28 mouse cellular contexts compared by ENCODE assay signal in the genomic region with DNA sequence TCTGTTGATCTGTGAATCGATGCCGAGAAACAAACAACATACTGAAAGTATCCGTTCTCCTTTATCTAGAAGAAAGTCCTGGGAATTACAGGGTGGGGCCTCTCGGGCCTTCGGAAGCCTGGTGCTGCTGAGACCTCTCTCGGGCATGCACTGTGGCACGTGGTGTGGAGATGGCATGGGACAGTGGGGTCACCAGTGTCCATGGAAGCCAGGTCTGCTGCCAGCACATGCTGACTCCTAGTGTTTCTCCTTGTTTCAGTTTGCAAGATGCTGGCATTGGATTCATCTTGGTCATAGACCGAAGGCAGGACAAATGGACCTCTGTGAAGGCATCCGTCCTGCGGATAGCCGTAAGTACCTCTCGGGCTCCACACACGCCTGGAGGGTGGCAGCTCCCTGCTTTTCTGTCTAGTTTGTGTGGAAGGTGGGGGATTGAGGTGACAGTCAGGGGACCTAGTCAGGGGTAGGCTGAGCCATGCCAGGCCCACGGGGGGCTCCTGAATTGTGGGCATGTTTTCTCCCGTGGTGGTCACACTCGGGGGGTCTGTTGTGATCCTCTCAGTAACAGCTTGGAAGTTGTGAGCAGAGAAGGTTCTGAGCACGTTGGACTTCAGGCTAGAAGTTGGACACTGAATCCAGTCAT. TPM values are rescaled to one million over a fixed set of nuclear protein-coding genes. Genes with fewer than 3 reads are reported as not detected.
A peak's percentile ranks its signal among the peaks of the same experiment; 100 is the strongest.
DNase-seq lines count a peak whose midpoint lies in the region; ATAC-seq and TF ChIP-seq lines count a peak whose summit lies in the region.
"Had no signal": no experiment of that assay in that cellular context is flagged by ENCODE, and none has a peak within 500 bp of the region (broad histone marks: within the 10 kb centered on the region; RNA-seq: fewer than 3 reads in every experiment).

No protein-coding gene starts in this region.

- DNase-seq in heart, adult 11 months: peak; percentile 89
- DNase-seq in heart, embryonic 10.5 days (ENCODE audit: low spot score): no peak
- DNase-seq in cerebellum, postnatal 36 days: peak; percentile 36 to 55
- no peak for DNase-seq in natural killer cell, adult 2 months (ENCODE audit: low spot score in 2 of 2)
- DNase-seq: B cell, adult 2 months; gastrocnemius, postnatal 25 days; heart, postnatal 36 days; kidney, adult 11 months; kidney, postnatal 4 days; liver, embryonic 13.5 days had no signal

- no peaks in the 10 kb centered on the region; the same call in 1 of the 2 replicates for H3K36me3 ChIP-seq in heart, embryonic 10.5 days
- peaks cover 77% of the 10 kb centered on the region for H3K36me3 ChIP-seq in megakaryocyte, embryonic 14.5 days (replicated peaks; ENCODE audit: low read length)
- H3K36me3 ChIP-seq: heart, embryonic 15.5 days; liver, embryonic 13.5 days; lung, embryonic 15.5 days had no signal

- no peak for TF ChIP-seq POLR2A in bone marrow, adult 2 months (IDR thresholded peaks at IDR 0.05; ENCODE audit: borderline replicate concordance, control insufficient read depth, low read depth, low read length)

- no peak overlapping the region for H3K4me3 ChIP-seq in heart, embryonic 10.5 days
- H3K4me3 ChIP-seq in megakaryocyte, embryonic 14.5 days (replicated peaks): peak overlapping the region; percentile 71
- H3K4me3 ChIP-seq in bone marrow, adult 2 months (replicated peaks; ENCODE audit: control insufficient read depth, low read depth, low read length): peak overlapping the region; percentile 43
- H3K4me3 ChIP-seq: forebrain, embryonic 10.5 days; heart, adult 2 months; heart, embryonic 15.5 days; hindbrain, embryonic 13.5 days; kidney, embryonic 15.5 days; limb, embryonic 12.5 days; liver, embryonic 13.5 days; lung, embryonic 15.5 days; neural tube, embryonic 15.5 days had no signal

- no peaks in the 10 kb centered on the region for H3K27me3 ChIP-seq in heart, embryonic 10.5 days (ENCODE audit: insufficient read depth, poor library complexity, severe bottlenecking)
- H3K27me3 ChIP-seq in megakaryocyte, embryonic 14.5 days (replicated peaks): peaks cover 26% of the 10 kb centered on the region
- H3K27me3 ChIP-seq: heart, embryonic 15.5 days; hindbrain, embryonic 13.5 days; kidney, embryonic 15.5 days; limb, embryonic 12.5 days; liver, embryonic 13.5 days; lung, embryonic 15.5 days; neural tube, embryonic 15.5 days had no signal

- no peaks in the 10 kb centered on the region for H3K9me3 ChIP-seq in heart, embryonic 10.5 days
- no peaks in the 10 kb centered on the region for H3K9me3 ChIP-seq in megakaryocyte, embryonic 14.5 days
- H3K9me3 ChIP-seq: heart, embryonic 15.5 days; hindbrain, embryonic 13.5 days; kidney, embryonic 15.5 days; liver, embryonic 13.5 days; lung, embryonic 15.5 days had no signal

- 84% methylated on average over 17 of the region's 17 CpGs for WGBS in heart, embryonic 10.5 days
- 78% methylated on average over 17 of the region's 17 CpGs for WGBS in bone marrow, adult 2 months

- peaks cover 8% of the 10 kb centered on the region for H3K4me1 ChIP-seq in heart, embryonic 10.5 days
- peaks cover 29% of the 10 kb centered on the region for H3K4me1 ChIP-seq in megakaryocyte, embryonic 14.5 days
- no peaks in the 10 kb centered on the region for H3K4me1 ChIP-seq in bone marrow, adult 2 months (ENCODE audit: control insufficient read depth, insufficient read depth, low read length)
- H3K4me1 ChIP-seq: forebrain, embryonic 10.5 days; hindbrain, embryonic 13.5 days; kidney, embryonic 15.5 days; limb, embryonic 12.5 days; liver, embryonic 13.5 days; lung, embryonic 15.5 days had no signal

- no peak for ATAC-seq in megakaryocyte, adult 5-6 weeks (ENCODE audit: poor library complexity, severe bottlenecking)
- no peak for ATAC-seq in erythroblast, adult 5-6 weeks (replicated peaks; ENCODE audit: low FRiP score, poor library complexity, severe bottlenecking)
- ATAC-seq: activated CD4-positive, CD25-positive, alpha-beta regulatory T cell, adult 4 months; midbrain, embryonic 16.5 days had no signal

- no peak overlapping the region for H3K27ac ChIP-seq in heart, embryonic 10.5 days
- no peak overlapping the region for H3K27ac ChIP-seq in bone marrow, adult 2 months (ENCODE audit: control insufficient read depth, insufficient read depth, low read depth, low read length, poor library complexity)
- H3K27ac ChIP-seq: forebrain, embryonic 10.5 days; heart, adult 2 months; heart, embryonic 15.5 days; hindbrain, embryonic 13.5 days; kidney, embryonic 15.5 days; limb, embryonic 12.5 days; liver, embryonic 13.5 days; lung, embryonic 15.5 days; stomach, postnatal 0 days had no signal

- TF ChIP-seq CTCF in bone marrow, adult 2 months (IDR thresholded peaks at IDR 0.05; ENCODE audit: control insufficient read depth, insufficient read depth, low read length): no peak

RNA-seq across cellular contexts. Expression of a gene that starts 41.1 kb away (rescaled TPM):
- polyA plus RNA-seq in heart, embryonic 10.5 days (2016; fragmentation: Nextera tagmentation; extraction: Ambion mirVana): 0.07 and 1.0 TPM in 2 replicates
- 11.8 TPM in 1 of 2 replicates, not detected in the other for polyA plus RNA-seq in megakaryocyte, embryonic 14.5 days (2012; ENCODE audit: insufficient read depth, low replicate concordance)
- 0.27 and 0.56 TPM in 2 replicates for total RNA-seq in megakaryocyte, adult 5-6 weeks (2015)
- total RNA-seq in megakaryocyte, adult 5-6 weeks (2017): 1.3 TPM in 1 of 2 replicates, not detected in the other
- polyA plus RNA-seq in bone marrow, adult 2 months (2011; ENCODE audit: insufficient read depth, insufficient read length, low replicate concordance, missing spikeins): 0.86 and 1.3 TPM in 2 replicates
- not detected in 2 replicates for total RNA-seq in erythroblast, adult 5-6 weeks (2015; ENCODE audit: low replicate concordance)
- total RNA-seq in erythroblast, adult 5-6 weeks (2017; ENCODE audit: low replicate concordance): not detected in 2 replicates
- total RNA-seq: CH12.LX; gastrocnemius, postnatal 25 days; left cerebral cortex, postnatal 10 days had no signal
- polyA plus RNA-seq: activated CD4-positive, CD25-positive, alpha-beta regulatory T cell, adult 4 months; hindbrain, embryonic 13.5 days; limb, embryonic 12.5 days; midbrain, embryonic 16.5 days; neural tube, embryonic 15.5 days; stomach, postnatal 0 days; thymus, postnatal 0 days had no signal

RNA-seq across cellular contexts. Expression of a gene that starts 52.4 kb away (rescaled TPM):
- 3.4 and 12.1 TPM in 2 replicates for polyA plus RNA-seq in heart, embryonic 10.5 days (2016; fragmentation: Nextera tagmentation; extraction: Ambion mirVana)
- 19.0 and 24.9 TPM in 2 replicates for polyA plus RNA-seq in megakaryocyte, embryonic 14.5 days (2012; ENCODE audit: insufficient read depth, low replicate concordance)
- total RNA-seq in megakaryocyte, adult 5-6 weeks (2015): 50.6 and 57.5 TPM in 2 replicates
- total RNA-seq in megakaryocyte, adult 5-6 weeks (2017): 98.7 and 109 TPM in 2 replicates
- polyA plus RNA-seq in bone marrow, adult 2 months (2011; ENCODE audit: insufficient read depth, insufficient read length, low replicate concordance, missing spikeins): 8.0 and 27.9 TPM in 2 replicates
- total RNA-seq in erythroblast, adult 5-6 weeks (2015; ENCODE audit: low replicate concordance): 0.77 and 17.6 TPM in 2 replicates
- 15.5 and 20.8 TPM in 2 replicates for total RNA-seq in erythroblast, adult 5-6 weeks (2017; ENCODE audit: low replicate concordance)
- total RNA-seq: CH12.LX had no signal
- polyA plus RNA-seq: activated CD4-positive, CD25-positive, alpha-beta regulatory T cell, adult 4 months had no signal

Comparison
In these comparisons a context has a peak if more than half of its experiments do, and no peak if none do; other contexts are left out.
1. DNase-seq: peak in heart, adult 11 months (single experiment) and cerebellum, postnatal 36 days (2 of 2); none in heart, embryonic 10.5 days (single experiment) and natural killer cell, adult 2 months (0 of 2).